Mouse (Mus musculus) left cerebral cortex, postnatal 10 days (tissue): Measurements from ENCODE around the gene Lbhd2. TPM values are rescaled to one million over a fixed set of nuclear protein-coding genes. Genes with fewer than 3 reads are reported as not detected.

Experiments used
- DNase-seq, 2 experiments: peaks; one replicate each; pipeline ENCODE4 v3.0.0; 2021 to 2022; ENCODE audit warnings: low spot score in 2 of 2, mixed read lengths in 1 of 2; ENCODE audit errors: extremely low spot score in 1 of 2
- intact Hi-C: fragments of 180-260 bp; cut with DNase I; formaldehyde crosslinking; loops from one replicate; pipeline ENCODE4 v1.15.1; 2025
- total RNA-seq, 2 experiments: library from RNA; stranded (reverse); gene quantifications; 2 replicates each; pipeline ENCODE4 v1.2.3; 2021

The Lbhd2 gene
- total RNA-seq, 2 experiments from 2014 or later: 2.6 to 3.0 TPM

DNA sequence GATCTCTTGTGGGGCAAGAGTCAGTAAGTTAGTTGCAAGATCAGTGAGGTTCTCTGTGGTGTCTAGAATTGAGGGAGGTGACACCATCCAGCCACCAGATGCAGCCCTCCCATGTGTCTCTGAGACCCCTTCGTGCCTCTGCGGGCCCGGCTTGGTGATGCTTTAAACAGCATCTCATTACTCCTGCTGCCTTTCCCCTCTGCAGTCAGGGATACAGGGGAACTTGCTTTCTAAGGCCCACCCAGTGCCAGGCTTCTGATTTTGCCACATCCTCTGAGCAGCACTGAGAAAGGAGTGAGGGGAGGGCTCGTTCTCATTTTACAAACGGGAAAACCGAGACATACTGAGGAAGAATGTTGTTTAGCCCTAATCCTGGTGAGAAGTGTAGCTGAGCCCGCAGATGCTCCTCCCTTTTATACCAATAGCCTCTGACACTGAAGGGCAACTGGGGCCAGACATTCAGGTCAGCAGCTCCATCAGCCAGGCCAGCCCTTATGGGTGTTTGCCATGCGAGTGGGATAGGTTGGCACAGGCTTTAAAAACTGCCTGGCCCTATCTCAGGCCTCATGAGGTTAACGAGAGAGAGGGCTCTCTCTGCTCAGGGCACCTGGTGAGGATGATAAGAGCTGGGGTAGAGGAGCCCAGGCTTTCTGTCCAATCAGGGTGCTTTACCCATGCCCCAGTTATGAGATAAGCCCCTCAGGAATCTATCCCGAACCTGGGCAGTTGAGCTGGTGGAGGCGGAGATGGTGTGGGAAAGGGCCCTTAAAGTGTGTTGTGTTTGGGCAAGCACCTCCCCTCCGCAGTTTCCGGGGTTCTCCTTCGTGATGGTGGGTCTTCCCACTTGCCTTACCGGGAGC is 36.6 kb downstream of the Lbhd2 start:
- DNase-seq: no peak
- intact Hi-C loops: no loop called here

DNA sequence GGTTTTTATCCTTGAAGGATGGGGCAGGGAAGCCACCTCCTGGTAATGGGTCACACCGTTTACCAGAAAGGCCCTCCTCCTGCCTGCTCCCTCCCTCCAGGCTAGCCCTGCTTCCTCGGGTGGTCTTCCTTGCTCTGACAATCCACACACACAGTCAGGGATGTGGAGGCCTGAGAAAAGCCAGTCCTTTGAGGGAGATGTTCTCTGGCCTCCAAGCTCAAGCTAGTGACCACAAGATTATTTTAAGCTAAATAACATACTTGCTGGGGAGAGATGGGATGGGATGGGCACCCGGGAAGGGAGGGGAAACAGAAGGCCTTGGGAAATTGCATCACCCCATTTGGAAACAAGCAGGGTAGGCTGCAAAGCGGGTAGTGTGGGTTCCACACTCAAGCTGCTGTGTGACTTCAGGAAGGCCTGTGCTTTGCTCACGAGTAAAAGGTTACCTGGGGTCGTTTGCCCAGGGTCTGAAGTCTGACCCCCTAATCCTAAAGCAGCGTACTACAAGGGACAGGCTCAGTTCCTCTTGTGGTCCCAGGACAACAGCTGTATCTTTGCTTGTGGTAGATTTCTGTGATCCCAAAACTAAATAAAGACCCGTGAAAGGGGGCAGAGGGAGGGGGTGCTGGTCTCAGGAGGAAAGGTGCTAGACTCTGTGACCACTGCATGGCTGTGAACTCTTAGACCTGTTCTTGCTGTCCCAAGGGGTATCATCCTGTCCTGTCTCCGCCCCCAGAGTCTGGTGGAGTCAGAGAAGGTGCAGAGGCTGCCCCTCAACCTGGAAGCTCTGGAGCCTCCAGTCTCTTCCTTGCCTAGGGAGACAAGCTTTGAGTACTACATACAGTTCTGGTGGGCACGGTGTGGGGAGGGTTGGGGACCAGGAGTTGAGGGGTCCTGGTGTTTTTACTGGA is 37.6 kb downstream of the Lbhd2 start:
- DNase-seq: no peak
- intact Hi-C loops: no loop called here

DNA sequence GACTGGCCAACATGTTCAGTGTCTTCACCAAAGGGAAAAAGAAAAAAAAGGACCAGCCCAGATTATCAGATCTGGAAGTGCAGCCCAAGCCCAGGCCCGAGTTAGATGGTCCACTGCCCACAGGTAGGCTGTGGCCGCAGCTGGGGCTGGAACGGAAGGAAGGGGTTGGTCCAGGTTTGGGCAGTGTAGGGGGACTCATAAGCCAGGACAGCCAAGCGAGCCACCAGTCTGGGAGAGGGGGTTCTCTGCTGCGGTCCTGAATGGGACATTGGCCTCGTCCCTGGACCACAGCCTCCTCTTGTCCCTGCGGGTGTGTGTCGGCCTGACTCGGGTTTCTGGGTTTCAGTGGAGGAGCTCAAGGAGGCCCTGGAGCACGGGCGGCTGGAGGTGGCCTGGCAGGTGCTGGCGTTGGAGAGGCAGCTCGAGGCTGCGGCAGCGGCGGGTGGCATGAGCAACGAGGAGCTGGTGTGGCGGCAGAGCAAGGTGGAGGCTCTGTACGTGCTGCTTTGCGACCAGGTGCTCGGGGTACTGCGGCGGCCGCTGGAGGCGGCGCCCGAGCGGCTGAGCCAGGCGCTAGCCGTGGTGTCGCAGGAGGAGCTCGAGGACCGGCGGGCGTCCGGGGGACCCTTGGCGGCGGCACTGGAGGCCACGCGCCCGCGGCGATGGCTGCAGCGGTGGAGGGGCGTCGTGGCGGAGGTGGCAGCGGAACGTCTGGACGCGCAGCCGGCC is 38.7 kb downstream of the Lbhd2 start:
- intact Hi-C loops: no loop called here
- DNase-seq: no peak

DNA sequence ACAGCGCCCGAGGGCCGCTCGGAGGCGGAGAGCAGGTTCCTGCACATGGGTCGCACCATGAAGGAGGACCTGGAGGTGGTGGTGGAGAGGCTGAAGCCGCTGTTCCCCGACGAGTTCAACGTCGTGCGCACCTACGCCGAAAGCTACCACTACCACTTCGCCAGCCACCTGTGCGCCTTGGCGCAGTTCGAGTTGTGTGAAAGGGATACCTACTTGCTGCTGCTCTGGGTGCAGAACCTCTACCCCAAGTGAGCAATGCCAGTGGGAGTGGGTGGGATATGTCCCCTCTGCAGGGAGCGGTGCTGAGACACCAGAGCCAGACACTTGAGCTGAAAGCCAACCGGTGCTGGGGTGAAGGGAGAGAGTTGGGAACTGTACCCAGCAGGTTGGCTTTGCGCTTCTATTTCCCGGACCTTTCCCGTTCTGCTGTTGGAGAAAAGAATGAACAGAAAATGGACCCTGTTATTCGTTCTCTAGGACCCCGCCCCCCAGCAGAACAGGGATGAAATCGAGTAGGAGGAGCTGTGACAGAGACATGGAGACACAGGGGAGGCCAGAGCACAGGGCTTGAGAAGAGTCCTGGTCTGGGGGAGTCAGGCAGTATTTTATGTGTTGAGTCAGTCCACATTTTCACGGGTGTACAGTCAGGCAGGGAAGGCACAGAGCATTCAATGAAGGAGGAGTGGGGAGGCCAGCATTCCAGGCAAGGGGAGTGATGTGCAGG is 39.4 kb downstream of the Lbhd2 start:
- intact Hi-C loops: no loop called here
- no peak for DNase-seq

DNA sequence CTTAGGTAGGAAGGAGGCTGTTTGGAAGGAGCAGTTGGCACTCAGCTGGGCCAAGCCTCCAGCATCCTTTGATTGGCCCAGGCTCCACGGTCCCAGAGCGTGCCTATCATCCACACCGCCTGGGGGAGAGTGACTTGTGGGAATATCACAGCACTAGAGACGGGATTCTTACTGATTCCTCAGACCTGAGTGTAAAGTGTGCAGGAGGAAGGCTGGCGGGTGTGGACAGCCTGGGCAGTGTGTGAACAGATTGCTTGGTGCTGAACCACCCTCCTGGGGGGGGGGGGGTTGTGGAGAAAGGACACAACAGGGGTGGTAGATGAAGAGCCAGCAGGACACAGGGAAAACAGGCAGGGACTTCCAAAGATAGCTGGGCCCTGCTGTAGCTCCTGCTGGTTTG is 40.1 kb downstream of the Lbhd2 start:
- intact Hi-C loops: no loop called here
- DNase-seq: peak in 1 of 2 experiments; percentile 23

DNA sequence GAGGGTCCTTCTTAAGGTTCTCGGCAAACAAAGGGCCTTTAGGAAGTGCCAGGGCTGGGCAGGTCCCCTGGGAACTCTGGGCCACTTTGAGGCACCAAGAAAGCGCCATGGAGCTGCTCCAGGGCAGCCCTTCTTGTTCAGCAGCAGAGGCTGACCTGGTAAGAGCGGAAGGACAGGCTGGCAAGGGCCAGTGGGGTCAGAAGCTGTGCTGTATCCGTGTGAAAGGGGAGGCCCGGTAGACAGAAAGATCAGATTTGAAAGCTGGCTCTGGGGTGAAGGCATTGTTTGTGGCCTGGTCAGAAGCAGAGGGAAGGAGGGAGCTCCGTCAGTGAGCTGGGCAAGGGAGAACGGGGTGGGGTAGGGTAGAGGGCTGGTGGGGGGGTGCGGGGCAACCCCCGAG is 40.7 kb downstream of the Lbhd2 start:
- no peak for DNase-seq
- intact Hi-C loops: no loop called here

DNA sequence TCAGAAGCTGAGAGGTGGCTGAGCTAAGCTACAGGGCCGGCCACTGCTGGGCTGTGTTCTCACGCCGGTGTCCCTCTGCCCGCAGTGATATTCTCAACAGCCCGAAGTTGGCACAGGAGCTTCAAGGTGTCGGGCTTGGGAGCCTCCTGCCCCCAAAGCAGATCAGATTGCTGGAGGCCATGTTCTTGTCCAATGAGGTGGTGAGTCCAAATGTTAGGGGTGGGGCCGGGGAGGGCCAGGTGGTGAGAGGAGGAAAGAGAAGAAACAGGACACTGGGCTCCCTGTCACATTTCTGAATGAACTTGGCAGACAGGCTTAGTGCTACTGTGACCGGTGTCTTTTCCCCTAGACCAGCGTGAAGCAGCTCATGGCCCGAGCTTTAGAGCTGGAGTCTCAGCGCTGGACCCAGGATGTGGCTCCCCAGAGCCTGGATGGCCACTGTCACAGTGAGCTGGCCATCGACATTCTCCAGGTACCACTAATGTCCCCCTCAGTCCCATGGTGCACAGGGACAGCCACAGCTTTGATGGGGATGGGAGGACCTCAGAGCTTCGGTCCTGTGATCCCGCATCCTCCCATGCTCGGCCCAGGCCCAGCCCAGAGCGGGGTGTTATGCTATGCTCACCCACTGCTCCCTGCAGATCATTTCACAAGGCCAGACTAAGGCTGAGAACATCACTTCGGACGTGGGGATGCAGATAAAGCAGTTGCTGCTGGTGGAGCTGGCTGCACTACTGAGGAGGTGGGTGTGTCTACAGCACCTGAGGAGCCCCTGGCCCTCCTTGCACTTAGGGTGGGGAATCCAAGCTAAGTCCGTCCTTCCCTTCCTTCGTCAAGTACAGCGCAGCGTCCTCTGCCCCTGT is 41.5 kb downstream of the Lbhd2 start:
- intact Hi-C loops: no loop called here
- no peak for DNase-seq

DNA sequence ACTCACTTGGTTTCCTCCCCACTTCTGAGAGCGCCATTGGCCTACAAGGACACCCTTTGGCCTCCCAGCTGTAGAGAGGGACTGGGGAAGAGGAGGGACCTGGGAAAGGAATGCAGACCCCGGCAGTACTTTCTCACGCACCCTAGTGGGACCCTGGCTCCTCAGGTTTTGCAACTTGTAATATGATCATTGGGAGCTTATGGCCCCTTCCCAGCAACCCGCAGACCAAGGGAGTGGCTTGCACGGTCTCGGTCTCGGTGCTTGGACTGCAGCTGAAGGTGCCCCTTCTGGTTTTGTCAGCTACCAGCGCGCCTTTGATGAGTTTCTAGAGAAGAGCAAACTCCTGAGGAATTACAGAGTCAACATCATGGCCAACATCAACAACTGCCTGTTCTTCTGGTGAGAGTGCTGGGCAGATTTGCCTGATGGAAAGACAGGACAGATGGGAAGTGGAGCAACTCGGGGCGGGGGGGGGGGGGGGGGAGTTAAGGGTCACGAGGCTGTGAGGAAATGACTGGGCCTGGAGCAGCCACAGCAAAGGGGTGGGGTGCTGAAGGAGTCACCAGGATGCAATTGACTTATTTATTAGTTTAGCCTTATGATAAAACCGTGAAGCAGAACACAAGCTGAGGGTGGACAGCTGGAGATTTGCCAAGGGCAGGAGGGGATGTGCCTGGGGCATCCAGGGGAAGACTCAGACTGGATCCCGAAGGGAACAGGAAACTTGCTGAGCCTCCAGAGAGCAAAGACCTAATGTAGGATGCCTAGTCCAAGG is 42.5 kb downstream of the Lbhd2 start:
- intact Hi-C loops: no loop called here
- DNase-seq: peak in 1 of 2 experiments; percentile 57

DNA sequence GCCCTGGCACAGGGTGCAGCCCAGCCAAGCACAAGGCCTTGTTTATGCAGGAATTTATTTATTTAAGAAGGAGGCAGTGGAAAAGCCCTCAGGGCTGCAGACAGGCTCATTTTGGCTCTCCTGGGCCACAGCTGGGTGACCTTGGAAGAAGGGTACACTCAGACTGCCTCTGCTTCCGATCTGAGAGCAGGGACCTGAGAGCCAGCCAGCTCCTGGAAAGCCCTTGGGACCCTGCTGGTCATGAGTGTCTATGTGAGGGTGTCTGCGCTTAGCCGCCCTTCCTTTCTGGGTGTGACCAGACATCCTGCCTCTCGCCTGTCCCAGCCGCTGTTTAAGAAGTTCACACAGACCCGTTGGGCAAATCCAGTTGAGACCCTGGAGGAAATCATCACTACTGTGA is 43.8 kb downstream of the Lbhd2 start:
- intact Hi-C loops: no loop called here

DNA sequence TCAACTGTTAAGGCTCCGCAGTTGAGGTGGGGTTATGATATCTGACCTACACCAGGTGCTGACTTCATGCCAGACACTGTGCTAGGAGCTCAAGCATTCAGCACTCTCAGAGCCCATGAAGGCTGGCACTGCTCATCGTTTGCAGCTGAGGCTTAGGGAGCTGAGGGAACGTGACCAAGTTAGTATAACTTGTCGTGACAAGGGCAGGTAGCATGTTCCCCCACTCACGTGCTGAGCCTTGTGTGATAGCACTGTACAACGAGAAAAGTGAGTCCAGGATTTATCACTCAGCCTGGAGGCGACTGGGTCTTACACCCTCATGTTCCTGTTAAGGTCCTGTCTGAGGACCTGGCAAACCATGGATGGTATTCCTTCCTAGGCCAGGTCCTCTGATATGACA is 45.0 kb downstream of the Lbhd2 start:
- intact Hi-C loops: no loop called here
- no peak for DNase-seq

More for the DNA sequence above, 43.8 kb downstream of the Lbhd2 start:
- DNase-seq: peak in 1 of 2 experiments; percentile 67

DNA sequence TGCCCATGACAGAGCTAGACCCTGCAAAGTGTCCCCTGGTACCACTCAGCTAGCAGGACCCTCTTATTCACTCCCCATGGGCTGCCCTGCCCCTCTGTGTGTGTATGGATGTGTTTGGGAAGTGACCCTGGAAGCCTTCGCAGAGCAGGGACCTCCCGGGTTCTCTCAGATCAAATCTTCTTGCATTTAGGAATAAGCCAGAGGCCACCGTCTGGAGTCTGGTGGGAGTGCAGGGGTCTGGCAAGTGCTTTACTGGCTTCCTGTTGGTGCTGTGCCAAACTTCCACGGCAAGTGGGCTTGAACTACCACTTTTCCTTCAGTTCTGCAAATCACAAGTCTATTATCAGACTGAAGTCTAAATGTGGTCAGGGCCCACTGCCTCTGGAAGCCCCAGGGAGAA is 47.4 kb downstream of the Lbhd2 start:
- DNase-seq: peak in 1 of 2 experiments; percentile 68
- intact Hi-C loops: no loop called here

DNA sequence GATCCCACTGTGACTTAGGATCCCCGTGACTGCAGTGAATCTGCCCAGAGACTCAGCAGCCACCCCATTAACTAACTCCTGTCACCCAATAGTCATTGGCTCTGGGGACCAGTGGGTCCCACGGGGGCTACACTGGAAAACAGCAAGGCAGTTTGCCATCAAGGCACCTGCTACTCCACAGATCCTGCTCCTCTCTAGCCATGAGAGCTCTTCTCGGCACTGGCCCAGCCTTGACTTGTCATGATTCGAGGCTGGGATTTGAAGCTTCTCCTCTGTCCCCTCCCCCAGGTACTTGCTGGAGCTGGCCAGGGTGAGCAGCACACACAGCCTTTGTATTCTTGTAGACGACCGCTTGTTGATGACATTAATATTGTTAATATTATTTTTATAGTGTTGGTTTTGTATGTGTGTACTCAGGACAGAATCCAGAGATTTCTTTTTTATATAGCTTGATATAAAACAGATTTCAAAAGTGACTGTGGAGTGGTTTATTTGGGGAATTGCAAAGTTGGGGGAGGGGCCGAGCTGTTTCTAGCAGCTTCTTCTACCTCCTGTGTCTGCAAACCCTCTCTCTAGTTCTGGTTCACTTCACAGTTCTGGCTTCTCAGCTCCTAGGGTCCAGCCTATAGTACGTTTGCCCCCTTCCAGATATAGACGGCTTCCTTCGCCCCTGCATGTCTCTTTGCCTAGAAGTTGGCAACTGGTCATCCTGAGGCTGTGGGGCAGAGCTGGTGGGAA is 48.1 kb downstream of the Lbhd2 start:
- DNase-seq: no peak
- intact Hi-C loops: no loop called here

DNA sequence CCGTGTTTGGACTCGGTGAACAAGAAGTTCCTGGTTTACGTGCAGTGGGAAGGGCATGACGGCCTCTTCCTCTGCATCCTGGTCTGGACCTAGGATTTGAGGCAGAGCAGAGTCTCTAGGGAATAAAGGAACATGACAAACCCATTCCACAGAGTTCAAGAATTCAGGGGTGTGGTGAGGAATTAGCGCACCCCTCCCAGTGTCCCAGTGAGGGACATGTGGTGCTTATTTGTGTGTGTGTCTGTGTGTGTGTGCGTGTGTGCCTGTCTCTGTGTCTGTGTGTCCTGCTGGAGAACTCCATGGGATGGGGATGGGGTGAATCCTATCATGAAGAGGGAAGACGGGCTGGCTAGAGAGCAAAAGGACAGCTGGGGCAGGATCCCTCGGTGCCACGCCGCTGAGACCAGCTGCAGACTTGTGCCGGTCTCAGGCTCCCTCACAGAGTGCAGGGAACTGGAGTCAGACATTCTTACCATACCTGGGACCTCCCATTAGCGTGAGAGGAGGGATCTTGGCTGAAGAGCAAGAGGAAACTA is 48.8 kb downstream of the Lbhd2 start:
- no peak for DNase-seq
- intact Hi-C loops: no loop called here

DNA sequence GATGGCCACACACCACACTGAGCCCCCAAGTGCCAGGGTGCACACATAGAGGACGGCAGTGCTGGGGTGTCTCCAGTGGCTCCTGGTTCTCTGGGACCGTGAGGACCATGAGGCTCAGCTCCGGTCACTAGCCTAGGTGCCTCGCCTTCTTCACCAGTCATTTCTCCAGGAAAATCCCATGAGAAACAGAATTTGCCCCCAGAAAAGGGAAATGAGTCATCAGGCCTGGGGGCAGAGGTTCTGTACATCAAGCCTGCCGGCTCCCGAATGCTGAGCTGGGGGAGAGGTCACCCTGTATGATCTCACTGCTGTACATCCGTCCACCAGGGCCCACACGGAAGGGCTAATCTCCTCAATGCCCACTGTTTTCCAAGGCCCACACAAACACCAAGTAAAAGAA is 49.3 kb downstream of the Lbhd2 start:
- intact Hi-C loops: no loop called here
- DNase-seq: no peak

DNA sequence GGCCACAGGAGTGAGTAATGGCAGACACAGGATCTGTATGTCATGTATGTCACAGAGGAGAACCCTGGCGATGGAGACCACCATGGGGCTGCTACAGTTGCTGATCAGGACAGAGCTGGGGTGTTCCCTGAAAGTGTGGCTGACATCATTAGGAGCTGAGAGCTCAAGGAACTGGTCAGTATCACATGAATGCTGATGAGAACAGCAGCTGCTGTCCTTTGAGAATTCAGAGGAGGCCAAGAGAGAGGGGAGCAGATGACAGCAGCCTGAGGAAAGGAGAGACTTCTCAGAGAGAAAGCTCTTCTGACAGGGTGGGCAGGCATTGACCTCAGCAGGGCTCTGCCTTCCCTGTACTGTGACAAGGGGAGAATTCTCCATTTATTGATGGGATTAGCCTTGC is 51.1 kb downstream of the Lbhd2 start:
- intact Hi-C loops: loop anchor here (2.0 kb wide), 1 partner anchor 31 kb away; no protein-coding TSS in a partner anchor
- DNase-seq: no peak
